Mouse (Mus musculus): ENCODE data around the gene Gtf2a2. TPM values are rescaled to one million over a fixed set of nuclear protein-coding genes. Genes with fewer than 3 reads are reported as not detected.
"Not testable (repeated sequence)": the region's sequence is repeated elsewhere in the genome, so short reads cannot be mapped to it uniquely, and the experiment has no call there.

The Gtf2a2 gene
- total RNA-seq, 1 experiment from 2014 or later = 107 TPM

GRCm38 (mm10) chr9:70010781-70011473, 1.4 kb upstream of the Gtf2a2 start:
- no peak for ATAC-seq (replicated peaks in 1 of 2; ENCODE audit: insufficient read depth in 1 of 2, low FRiP score in 2 of 2, low TSS enrichment in 1 of 2, low read depth in 1 of 2, poor library complexity in 2 of 2, severe bottlenecking in 2 of 2)

- ATAC-seq (replicated peaks in 1 of 2; ENCODE audit: insufficient read depth in 1 of 2, low FRiP score in 2 of 2, low TSS enrichment in 1 of 2, low read depth in 1 of 2, poor library complexity in 2 of 2, severe bottlenecking in 2 of 2) = no peak
These were observed 578 bp upstream of the Gtf2a2 start for GRCm38 (mm10) chr9:70011537-70012407.

- ATAC-seq (replicated peaks in 1 of 2; ENCODE audit: insufficient read depth in 1 of 2, low FRiP score in 2 of 2, low TSS enrichment in 1 of 2, low read depth in 1 of 2, poor library complexity in 2 of 2, severe bottlenecking in 2 of 2) = no peak
These were observed 3.3 kb downstream of the Gtf2a2 start for GRCm38 (mm10) chr9:70015632-70016031.

- no peak for ATAC-seq (replicated peaks in 1 of 2; ENCODE audit: insufficient read depth in 1 of 2, low FRiP score in 2 of 2, low TSS enrichment in 1 of 2, low read depth in 1 of 2, poor library complexity in 2 of 2, severe bottlenecking in 2 of 2)
These were observed 6.5 kb downstream of the Gtf2a2 start for GRCm38 (mm10) chr9:70018879-70019278.

GRCm38 (mm10) chr9:70021610-70022009, 9.3 kb downstream of the Gtf2a2 start:
- ATAC-seq (replicated peaks in 1 of 2; ENCODE audit: insufficient read depth in 1 of 2, low FRiP score in 2 of 2, low TSS enrichment in 1 of 2, low read depth in 1 of 2, poor library complexity in 2 of 2, severe bottlenecking in 2 of 2) = no peak

GRCm38 (mm10) chr9:70022083-70022482, 9.7 kb downstream of the Gtf2a2 start:
- ATAC-seq (replicated peaks in 1 of 2; ENCODE audit: insufficient read depth in 1 of 2, low FRiP score in 2 of 2, low TSS enrichment in 1 of 2, low read depth in 1 of 2, poor library complexity in 2 of 2, severe bottlenecking in 2 of 2) = no peak

- ATAC-seq (replicated peaks in 1 of 2; ENCODE audit: insufficient read depth in 1 of 2, low FRiP score in 2 of 2, low TSS enrichment in 1 of 2, low read depth in 1 of 2, poor library complexity in 2 of 2, severe bottlenecking in 2 of 2) = not testable (repeated sequence)
These were observed 11.3 kb downstream of the Gtf2a2 start for GRCm38 (mm10) chr9:70023615-70024014.

GRCm38 (mm10) chr9:70024648-70025047, 12.3 kb downstream of the Gtf2a2 start:
- ATAC-seq (replicated peaks in 1 of 2; ENCODE audit: insufficient read depth in 1 of 2, low FRiP score in 2 of 2, low TSS enrichment in 1 of 2, low read depth in 1 of 2, poor library complexity in 2 of 2, severe bottlenecking in 2 of 2) = no peak

- ATAC-seq (replicated peaks in 1 of 2; ENCODE audit: insufficient read depth in 1 of 2, low FRiP score in 2 of 2, low TSS enrichment in 1 of 2, low read depth in 1 of 2, poor library complexity in 2 of 2, severe bottlenecking in 2 of 2) = no peak
These were observed 13.1 kb downstream of the Gtf2a2 start for GRCm38 (mm10) chr9:70025365-70026012.

- peak in 1 of 2 experiments; percentile 42; a peak in 1 of 4 replicates for ATAC-seq (replicated peaks in 1 of 2; ENCODE audit: insufficient read depth in 1 of 2, low FRiP score in 2 of 2, low TSS enrichment in 1 of 2, low read depth in 1 of 2, poor library complexity in 2 of 2, severe bottlenecking in 2 of 2)
These were observed 19.8 kb downstream of the Gtf2a2 start for GRCm38 (mm10) chr9:70032167-70032566.

- ATAC-seq (replicated peaks in 1 of 2; ENCODE audit: insufficient read depth in 1 of 2, low FRiP score in 2 of 2, low TSS enrichment in 1 of 2, low read depth in 1 of 2, poor library complexity in 2 of 2, severe bottlenecking in 2 of 2) = no peak
These were observed 20.7 kb downstream of the Gtf2a2 start for GRCm38 (mm10) chr9:70033056-70033455.

GRCm38 (mm10) chr9:70034702-70035101, 22.4 kb downstream of the Gtf2a2 start:
- ATAC-seq (replicated peaks in 1 of 2; ENCODE audit: insufficient read depth in 1 of 2, low FRiP score in 2 of 2, low TSS enrichment in 1 of 2, low read depth in 1 of 2, poor library complexity in 2 of 2, severe bottlenecking in 2 of 2) = peak in 1 of 2 experiments; percentile 48; a peak in 1 of 4 replicates

GRCm38 (mm10) chr9:70036646-70037045, 24.3 kb downstream of the Gtf2a2 start:
- no peak for ATAC-seq (replicated peaks in 1 of 2; ENCODE audit: insufficient read depth in 1 of 2, low FRiP score in 2 of 2, low TSS enrichment in 1 of 2, low read depth in 1 of 2, poor library complexity in 2 of 2, severe bottlenecking in 2 of 2)

- ATAC-seq (replicated peaks in 1 of 2; ENCODE audit: insufficient read depth in 1 of 2, low FRiP score in 2 of 2, low TSS enrichment in 1 of 2, low read depth in 1 of 2, poor library complexity in 2 of 2, severe bottlenecking in 2 of 2) = no peak
These were observed 25.6 kb downstream of the Gtf2a2 start, which contains the start of gene Gcnt3 for GRCm38 (mm10) chr9:70037988-70038387. Gene Gcnt3 (minus strand): TSS chr9:70038088.

- ATAC-seq (replicated peaks in 1 of 2; ENCODE audit: insufficient read depth in 1 of 2, low FRiP score in 2 of 2, low TSS enrichment in 1 of 2, low read depth in 1 of 2, poor library complexity in 2 of 2, severe bottlenecking in 2 of 2) = no peak
These were observed 27.4 kb downstream of the Gtf2a2 start for GRCm38 (mm10) chr9:70039597-70040385.

- no peak for ATAC-seq (replicated peaks in 1 of 2; ENCODE audit: insufficient read depth in 1 of 2, low FRiP score in 2 of 2, low TSS enrichment in 1 of 2, low read depth in 1 of 2, poor library complexity in 2 of 2, severe bottlenecking in 2 of 2)
These were observed 28.2 kb downstream of the Gtf2a2 start for GRCm38 (mm10) chr9:70040570-70040969.

- ATAC-seq (replicated peaks in 1 of 2; ENCODE audit: insufficient read depth in 1 of 2, low FRiP score in 2 of 2, low TSS enrichment in 1 of 2, low read depth in 1 of 2, poor library complexity in 2 of 2, severe bottlenecking in 2 of 2) = no peak
These were observed 29.8 kb downstream of the Gtf2a2 start for GRCm38 (mm10) chr9:70042137-70042536.

All from hematopoietic stem cell, adult 5-6 weeks (primary cell).